Mouse (Mus musculus): ENCODE data around the gene Ascc2.

DNA sequence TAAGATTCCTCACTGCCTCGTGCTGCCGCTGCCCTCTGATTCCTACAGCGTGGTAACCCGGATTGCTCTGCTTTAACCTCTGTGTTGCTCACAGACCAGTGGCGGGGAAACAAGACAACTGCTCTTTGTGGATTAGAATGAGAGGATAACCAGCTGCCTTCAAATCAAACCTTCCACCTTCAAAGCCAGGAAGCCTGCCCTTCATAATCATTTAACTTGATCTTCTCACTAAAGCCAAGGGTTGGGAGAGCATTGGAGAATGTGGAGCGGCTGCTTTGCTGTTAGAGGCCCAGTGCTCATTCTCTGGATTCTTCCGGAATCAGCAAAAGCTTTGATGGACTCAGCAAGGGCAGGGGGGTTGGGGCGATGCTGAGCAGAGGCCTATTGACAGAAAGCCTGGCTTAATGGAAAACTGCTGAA, 7.7 kb upstream of the Ascc2 start:
- TF ChIP-seq CTCF (IDR thresholded peaks at IDR 0.05; ENCODE audit: extremely low read depth, insufficient read depth, low read length) (no peak), POLR2A (IDR thresholded peaks at IDR 0.05; ENCODE audit: extremely low read depth, insufficient read depth, low read length) (no peak)
